Mouse (Mus musculus): Measurements from ENCODE around the gene Rbfox1. TPM values are rescaled to one million over a fixed set of nuclear protein-coding genes. Genes with fewer than 3 reads are reported as not detected.

Gene Rbfox1
- polyA plus RNA-seq, 1 experiment from 2014 or later: 4.6 TPM

- Histone ChIP-seq H3K9me3 (ENCODE audit: control insufficient read depth, low read length) (no peaks in the 10 kb centered on the region), H3K36me3 (ENCODE audit: control insufficient read depth, insufficient read depth, low read length) (no peaks in the 10 kb centered on the region), H3K27me3 (ENCODE audit: control insufficient read depth, insufficient read depth, low read length) (no peaks in the 10 kb centered on the region), H3K4me3 (ENCODE audit: low read depth, low read length) (no peak overlapping the region), H3K27ac (ENCODE audit: low read depth, low read length) (no peak overlapping the region), H3K4me2 (ENCODE audit: low read depth, low read length, severe bottlenecking) (no peak overlapping the region), H3K9ac (ENCODE audit: low read length) (no peak overlapping the region), H3K4me1 (replicated peaks; ENCODE audit: control insufficient read depth, insufficient read depth, low read length) (no peaks in the 10 kb centered on the region)
- ATAC-seq (replicated peaks; ENCODE audit: low FRiP score) (no peak), DNase-seq (ENCODE audit: low spot score) (no peak)
- WGBS: 79% methylated on average over 2 of the region's 2 CpGs
Measured at GRCm38 (mm10) chr16:7207599-7207998, 1322.4 kb downstream of the Rbfox1 start.

- Histone ChIP-seq H3K9ac (ENCODE audit: low read length) (no peak overlapping the region), H3K4me2 (ENCODE audit: low read depth, low read length, severe bottlenecking) (no peak overlapping the region), H3K4me3 (ENCODE audit: low read depth, low read length) (no peak overlapping the region), H3K4me1 (replicated peaks; ENCODE audit: control insufficient read depth, insufficient read depth, low read length) (no peaks in the 10 kb centered on the region), H3K27me3 (ENCODE audit: control insufficient read depth, insufficient read depth, low read length) (no peaks in the 10 kb centered on the region), H3K9me3 (ENCODE audit: control insufficient read depth, low read length) (no peaks in the 10 kb centered on the region), H3K27ac (ENCODE audit: low read depth, low read length) (no peak overlapping the region), H3K36me3 (ENCODE audit: control insufficient read depth, insufficient read depth, low read length) (no peaks in the 10 kb centered on the region)
- no peak for ATAC-seq (replicated peaks; ENCODE audit: low FRiP score)
- DNase-seq (ENCODE audit: low spot score): no peak
- 88% methylated on average over 4 of the region's 4 CpGs for WGBS
Measured at GRCm38 (mm10) chr16:7212756-7213155, 1327.6 kb downstream of the Rbfox1 start.

DNA sequence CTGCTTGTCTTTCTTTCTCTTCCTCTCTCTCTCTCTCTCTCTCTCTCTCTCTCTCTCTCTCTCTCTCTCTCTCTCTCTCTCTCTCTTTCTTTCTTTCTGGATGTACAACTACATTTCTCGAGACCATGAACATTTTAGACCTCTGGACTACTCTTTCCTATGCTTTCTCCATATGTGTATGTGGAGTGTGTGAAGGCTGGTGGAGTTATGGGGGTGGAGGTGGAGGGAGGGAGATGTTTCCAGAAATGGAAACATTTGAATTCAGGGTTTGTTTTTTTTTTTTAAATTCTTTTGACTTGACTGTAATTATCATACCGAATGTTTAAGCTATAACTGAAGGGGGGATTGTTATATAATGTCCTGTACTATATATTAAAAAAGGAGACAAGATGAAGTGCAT lies 1338.1 kb downstream of the Rbfox1 start:
- no peaks in the 10 kb centered on the region for H3K9me3 ChIP-seq (ENCODE audit: control insufficient read depth, low read length)
- no peak overlapping the region for H3K4me3 ChIP-seq (ENCODE audit: low read depth, low read length)
- no peak overlapping the region for H3K27ac ChIP-seq (ENCODE audit: low read depth, low read length)
- WGBS: 83% methylated on average over 2 of the region's 2 CpGs
- H3K4me2 ChIP-seq (ENCODE audit: low read depth, low read length, severe bottlenecking): no peak overlapping the region
- no peaks in the 10 kb centered on the region for H3K27me3 ChIP-seq (ENCODE audit: control insufficient read depth, insufficient read depth, low read length)
- no peak overlapping the region for H3K9ac ChIP-seq (ENCODE audit: low read length)
- ATAC-seq (replicated peaks; ENCODE audit: low FRiP score): no peak
- no peak for DNase-seq (ENCODE audit: low spot score)
- H3K36me3 ChIP-seq (ENCODE audit: control insufficient read depth, insufficient read depth, low read length): no peaks in the 10 kb centered on the region
- H3K4me1 ChIP-seq (replicated peaks; ENCODE audit: control insufficient read depth, insufficient read depth, low read length): no peaks in the 10 kb centered on the region; the same call in 1 of the 2 replicates

DNA sequence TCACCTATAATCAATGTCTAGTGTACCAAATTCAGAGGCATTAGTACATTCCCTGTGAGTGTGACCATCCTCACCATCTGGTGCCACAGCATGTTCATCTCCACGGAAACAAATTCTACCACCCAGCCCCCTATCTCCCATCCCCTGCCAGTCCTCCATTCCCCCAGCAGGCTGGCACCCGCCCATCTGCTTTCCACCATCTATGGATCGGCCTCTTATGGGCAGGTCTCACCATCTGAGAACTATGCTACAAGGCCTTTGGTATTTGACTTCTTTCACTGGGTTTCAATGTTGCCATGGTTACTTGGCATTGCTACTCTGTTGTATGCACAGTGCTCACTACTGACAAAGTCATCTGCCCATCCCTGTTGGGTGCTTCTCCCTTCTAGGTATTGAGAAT lies 1340.8 kb downstream of the Rbfox1 start:
- Histone ChIP-seq H3K9me3 (ENCODE audit: control insufficient read depth, low read length) (no peaks in the 10 kb centered on the region), H3K27me3 (ENCODE audit: control insufficient read depth, insufficient read depth, low read length) (no peaks in the 10 kb centered on the region), H3K4me1 (replicated peaks; ENCODE audit: control insufficient read depth, insufficient read depth, low read length) (no peaks in the 10 kb centered on the region), H3K9ac (ENCODE audit: low read length) (no peak overlapping the region), H3K4me3 (ENCODE audit: low read depth, low read length) (no peak overlapping the region), H3K4me2 (ENCODE audit: low read depth, low read length, severe bottlenecking) (no peak overlapping the region), H3K36me3 (ENCODE audit: control insufficient read depth, insufficient read depth, low read length) (no peaks in the 10 kb centered on the region), H3K27ac (ENCODE audit: low read depth, low read length) (no peak overlapping the region)
- no peak for ATAC-seq (replicated peaks; ENCODE audit: low FRiP score)
- no peak for DNase-seq (ENCODE audit: low spot score)
- WGBS: 88% methylated on average over 3 of the region's 3 CpGs

DNA sequence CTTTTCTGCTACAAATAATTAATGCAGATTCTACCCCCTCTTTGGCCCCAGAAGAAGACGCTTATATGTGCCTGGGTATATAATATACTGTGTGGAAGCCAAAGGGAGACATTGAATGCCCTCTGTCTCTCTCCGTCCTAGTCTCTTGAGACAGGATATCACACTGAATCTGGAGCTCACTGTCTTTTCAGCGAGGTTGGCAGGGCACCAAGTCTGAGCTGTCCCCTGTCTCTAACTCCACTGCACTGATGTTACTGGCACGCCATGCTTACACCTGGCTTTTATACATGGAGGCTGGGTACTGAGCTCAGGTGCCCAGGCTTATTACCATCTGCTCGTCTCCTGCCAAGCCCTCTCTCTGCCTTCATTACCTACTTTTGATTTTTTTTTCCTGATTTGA lies 1343.1 kb downstream of the Rbfox1 start:
- DNase-seq (ENCODE audit: low spot score) (no peak), ATAC-seq (replicated peaks; ENCODE audit: low FRiP score) (no peak)
- no peak overlapping the region for H3K9ac ChIP-seq (ENCODE audit: low read length)
- no peak overlapping the region for H3K4me3 ChIP-seq (ENCODE audit: low read depth, low read length)
- H3K9me3 ChIP-seq (ENCODE audit: control insufficient read depth, low read length): no peaks in the 10 kb centered on the region
- no peaks in the 10 kb centered on the region for H3K36me3 ChIP-seq (ENCODE audit: control insufficient read depth, insufficient read depth, low read length)
- 88% methylated on average over 5 of the region's 5 CpGs for WGBS
- H3K27me3 ChIP-seq (ENCODE audit: control insufficient read depth, insufficient read depth, low read length): no peaks in the 10 kb centered on the region
- no peaks in the 10 kb centered on the region for H3K4me1 ChIP-seq (replicated peaks; ENCODE audit: control insufficient read depth, insufficient read depth, low read length)
- no peak overlapping the region for H3K4me2 ChIP-seq (ENCODE audit: low read depth, low read length, severe bottlenecking)
- H3K27ac ChIP-seq (ENCODE audit: low read depth, low read length): no peak overlapping the region

DNA sequence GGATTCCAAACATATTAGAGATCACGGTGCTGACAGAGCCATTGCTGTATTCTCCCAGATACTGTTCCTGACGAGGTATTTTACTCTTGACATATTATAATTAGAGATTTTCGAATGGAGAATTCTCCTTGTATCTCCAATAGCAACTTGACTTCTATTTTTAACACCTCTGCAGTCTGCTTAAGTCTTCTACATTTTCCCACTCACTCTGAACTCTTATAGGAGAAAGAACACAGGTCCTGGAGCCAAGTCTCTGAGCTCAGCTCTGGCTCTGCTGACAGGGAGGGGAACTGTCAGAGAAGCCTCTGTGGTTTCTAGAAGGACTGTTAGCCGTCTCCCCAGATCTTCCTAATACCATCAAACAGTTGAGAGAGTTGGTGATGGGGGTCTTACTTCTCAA lies 1344.1 kb downstream of the Rbfox1 start:
- Histone ChIP-seq H3K27me3 (ENCODE audit: control insufficient read depth, insufficient read depth, low read length) (no peaks in the 10 kb centered on the region), H3K36me3 (ENCODE audit: control insufficient read depth, insufficient read depth, low read length) (no peaks in the 10 kb centered on the region), H3K27ac (ENCODE audit: low read depth, low read length) (no peak overlapping the region), H3K9me3 (ENCODE audit: control insufficient read depth, low read length) (no peaks in the 10 kb centered on the region), H3K4me2 (ENCODE audit: low read depth, low read length, severe bottlenecking) (no peak overlapping the region), H3K4me1 (replicated peaks; ENCODE audit: control insufficient read depth, insufficient read depth, low read length) (no peaks in the 10 kb centered on the region), H3K9ac (ENCODE audit: low read length) (no peak overlapping the region), H3K4me3 (ENCODE audit: low read depth, low read length) (no peak overlapping the region)
- ATAC-seq (replicated peaks; ENCODE audit: low FRiP score) (no peak), DNase-seq (ENCODE audit: low spot score) (no peak)
- WGBS: 80% methylated on average over 4 of the region's 4 CpGs

- DNase-seq (ENCODE audit: low spot score) (no peak), ATAC-seq (replicated peaks; ENCODE audit: low FRiP score) (no peak)
- no peak overlapping the region for H3K4me3 ChIP-seq (ENCODE audit: low read depth, low read length)
- no peaks in the 10 kb centered on the region for H3K27me3 ChIP-seq (ENCODE audit: control insufficient read depth, insufficient read depth, low read length)
- H3K9me3 ChIP-seq (ENCODE audit: control insufficient read depth, low read length): no peaks in the 10 kb centered on the region
- H3K27ac ChIP-seq (ENCODE audit: low read depth, low read length): no peak overlapping the region
- no peak overlapping the region for H3K9ac ChIP-seq (ENCODE audit: low read length)
- WGBS: 82% methylated on average over 3 of the region's 3 CpGs
- H3K4me2 ChIP-seq (ENCODE audit: low read depth, low read length, severe bottlenecking): no peak overlapping the region
- H3K36me3 ChIP-seq (ENCODE audit: control insufficient read depth, insufficient read depth, low read length): no peaks in the 10 kb centered on the region
- no peaks in the 10 kb centered on the region for H3K4me1 ChIP-seq (replicated peaks; ENCODE audit: control insufficient read depth, insufficient read depth, low read length)
Measured at GRCm38 (mm10) chr16:7241627-7242026, 1356.5 kb downstream of the Rbfox1 start.

DNA sequence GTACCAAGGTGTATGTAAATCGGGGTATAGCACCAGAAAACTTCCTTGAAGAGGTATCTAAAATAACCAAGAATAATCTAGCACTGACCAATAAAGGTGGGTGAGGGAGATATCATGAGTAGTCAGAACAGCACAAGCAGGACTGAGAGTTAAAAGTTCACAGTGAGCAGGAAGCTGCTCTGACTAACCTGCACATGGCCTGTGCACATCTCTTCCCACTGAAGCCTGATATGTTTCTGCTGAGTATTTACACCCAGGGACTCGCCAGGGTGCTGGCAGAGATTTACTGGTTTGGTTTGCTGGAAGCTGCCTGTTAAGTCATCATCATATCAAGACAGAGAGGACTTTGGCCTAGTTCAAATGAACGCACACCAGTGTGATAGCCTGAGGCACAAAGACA lies 1357.3 kb downstream of the Rbfox1 start:
- ATAC-seq (replicated peaks; ENCODE audit: low FRiP score) (no peak), DNase-seq (ENCODE audit: low spot score) (no peak)
- Histone ChIP-seq H3K9me3 (ENCODE audit: control insufficient read depth, low read length) (no peaks in the 10 kb centered on the region), H3K4me1 (replicated peaks; ENCODE audit: control insufficient read depth, insufficient read depth, low read length) (no peaks in the 10 kb centered on the region), H3K9ac (ENCODE audit: low read length) (no peak overlapping the region), H3K4me3 (ENCODE audit: low read depth, low read length) (no peak overlapping the region), H3K36me3 (ENCODE audit: control insufficient read depth, insufficient read depth, low read length) (no peaks in the 10 kb centered on the region), H3K27me3 (ENCODE audit: control insufficient read depth, insufficient read depth, low read length) (no peaks in the 10 kb centered on the region), H3K27ac (ENCODE audit: low read depth, low read length) (no peak overlapping the region), H3K4me2 (ENCODE audit: low read depth, low read length, severe bottlenecking) (no peak overlapping the region)
- WGBS: 84% methylated on average over 3 of the region's 3 CpGs

GRCm38 (mm10) chr16:7244382-7244781 lies 1359.2 kb downstream of the Rbfox1 start:
- 69% methylated on average over 1 of the region's 1 CpGs for WGBS
- Histone ChIP-seq H3K9me3 (ENCODE audit: control insufficient read depth, low read length) (no peaks in the 10 kb centered on the region), H3K36me3 (ENCODE audit: control insufficient read depth, insufficient read depth, low read length) (no peaks in the 10 kb centered on the region), H3K4me2 (ENCODE audit: low read depth, low read length, severe bottlenecking) (no peak overlapping the region), H3K9ac (ENCODE audit: low read length) (no peak overlapping the region), H3K4me3 (ENCODE audit: low read depth, low read length) (no peak overlapping the region), H3K4me1 (replicated peaks; ENCODE audit: control insufficient read depth, insufficient read depth, low read length) (no peaks in the 10 kb centered on the region), H3K27ac (ENCODE audit: low read depth, low read length) (no peak overlapping the region), H3K27me3 (ENCODE audit: control insufficient read depth, insufficient read depth, low read length) (no peaks in the 10 kb centered on the region)
- DNase-seq (ENCODE audit: low spot score) (no peak), ATAC-seq (replicated peaks; ENCODE audit: low FRiP score) (no peak)

Data from forebrain, embryonic 11.5 days (tissue).